Mouse (Mus musculus) G1E (cell line): ENCODE results near the gene Anxa6.

ENCODE experiments used
- CTCF ChIP-seq: IDR thresholded peaks from 2 replicates; pipeline ENCODE4 v1.5.1; 2012; ENCODE audit warnings: low read depth, low read length, inconsistent platforms, mixed read lengths
- GATA1 ChIP-seq: IDR thresholded peaks from 2 replicates; pipeline ENCODE4 v1.6.1; 2012; ENCODE audit warnings: borderline replicate concordance, low read length, inconsistent platforms, mixed read lengths
- POLR2AphosphoS5 ChIP-seq: IDR thresholded peaks from 2 replicates; pipeline ENCODE4 v1.6.1; 2012; ENCODE audit warnings: low read depth, low read length, inconsistent platforms; ENCODE audit not compliant: insufficient replicate concordance
- TAL1 ChIP-seq: conservative IDR thresholded peaks from 2 replicates; pipeline ENCODE4 v1.6.1; 2012; ENCODE audit warnings: low read depth, low read length, inconsistent platforms, mixed read lengths

- no peak for TF ChIP-seq GATA1
- no peak for TF ChIP-seq CTCF
- no peak for TF ChIP-seq POLR2AphosphoS5
- no peak for TF ChIP-seq TAL1
These were observed 13.4 kb upstream of the Anxa6 start for GRCm38 (mm10) chr11:55046600-55046999.
